Mouse (Mus musculus) G1E (cell line): ENCODE measurements around the gene Zfp459.

Experiments used
- CTCF ChIP-seq: IDR thresholded peaks from 2 replicates; pipeline ENCODE4 v1.5.1; 2012; ENCODE audit warnings: low read depth, low read length, inconsistent platforms, mixed read lengths
- GATA1 ChIP-seq: IDR thresholded peaks from 2 replicates; pipeline ENCODE4 v1.6.1; 2012; ENCODE audit warnings: borderline replicate concordance, low read length, inconsistent platforms, mixed read lengths
- POLR2AphosphoS5 ChIP-seq: IDR thresholded peaks from 2 replicates; pipeline ENCODE4 v1.6.1; 2012; ENCODE audit warnings: low read depth, low read length, inconsistent platforms; ENCODE audit not compliant: insufficient replicate concordance
- TAL1 ChIP-seq: conservative IDR thresholded peaks from 2 replicates; pipeline ENCODE4 v1.6.1; 2012; ENCODE audit warnings: low read depth, low read length, inconsistent platforms, mixed read lengths

- TF ChIP-seq CTCF: no peak
- TF ChIP-seq GATA1: no peak
- no peak for TF ChIP-seq POLR2AphosphoS5
- no peak for TF ChIP-seq TAL1
These were observed 30.7 kb upstream of the Zfp459 start for GRCm38 (mm10) chr13:67452021-67452309.
